Mouse (Mus musculus) liver, embryonic 15.5 days (tissue): ENCODE results near the gene Timp4. TPM values are rescaled to one million over a fixed set of nuclear protein-coding genes. Genes with fewer than 3 reads are reported as not detected.
A peak's percentile ranks its signal among the peaks of the same experiment; 100 is the strongest.

Experiments
- ATAC-seq: fragments of 200-750 bp; cut with Nextera tagmentation; 2 replicates; pipeline ENCODE4 v1.8.0; 2017; ENCODE audit warnings: moderate number of reproducible peaks, mild to moderate bottlenecking, moderate library complexity; ENCODE audit not compliant: insufficient read depth
- H3K27ac ChIP-seq: fragments of 300-500 bp; sonication (generic); replicated peaks from 2 replicates; pipeline ENCODE4 v1.5.1; 2015; ENCODE audit warnings: mild to moderate bottlenecking, inconsistent platforms
- H3K27me3 ChIP-seq: fragments of 300-500 bp; sonication (generic); 2 replicates; pipeline ENCODE4 v1.6.1; 2015; ENCODE audit warnings: mild to moderate bottlenecking, inconsistent platforms
- H3K36me3 ChIP-seq: fragments of 300-500 bp; sonication (generic); replicated peaks from 2 replicates; pipeline ENCODE4 v1.6.1; 2015; ENCODE audit warnings: moderate library complexity, mild to moderate bottlenecking, inconsistent platforms
- H3K4me1 ChIP-seq: fragments of 300-500 bp; sonication (generic); replicated peaks from 2 replicates; pipeline ENCODE4 v1.6.1; 2015; ENCODE audit warnings: inconsistent platforms
- H3K4me2 ChIP-seq: fragments of 300-500 bp; sonication (generic); 2 replicates; pipeline ENCODE4 v1.6.1; 2015; ENCODE audit warnings: moderate library complexity, mild to moderate bottlenecking, inconsistent platforms
- H3K4me3 ChIP-seq: fragments of 300-500 bp; sonication (generic); replicated peaks from 2 replicates; pipeline ENCODE4 v1.5.1; 2015; ENCODE audit warnings: mild to moderate bottlenecking, inconsistent platforms
- H3K9ac ChIP-seq: fragments of 300-500 bp; sonication (generic); 2 replicates; pipeline ENCODE4 v1.6.1; 2015; ENCODE audit warnings: moderate library complexity, mild to moderate bottlenecking, inconsistent platforms
- H3K9me3 ChIP-seq: fragments of 300-500 bp; sonication (generic); replicated peaks from 2 replicates; pipeline ENCODE4 v1.6.1; 2016; ENCODE audit warnings: inconsistent platforms
- WGBS: fragments of 180-500 bp; shearing (Covaris S2); methylation state at CpG from one replicate; pipeline ENCODE4 v1.1.7; 2015; ENCODE audit warnings: mixed read lengths; ENCODE audit not compliant: insufficient replicate concordance; 5-methylcytosine and 5-hydroxymethylcytosine counted together
- polyA plus RNA-seq: library from polyadenylated mRNA; unstranded; fragments of >200 nt; fragmentation: Nextera tagmentation; extraction: Ambion mirVana; gene quantifications from 2 replicates; pipeline ENCODE4 v1.2.1, GENCODE M21; 2015

The Timp4 gene
- 0.02 TPM in 1 of 2 replicates, not detected in the other for polyA plus RNA-seq

DNA sequence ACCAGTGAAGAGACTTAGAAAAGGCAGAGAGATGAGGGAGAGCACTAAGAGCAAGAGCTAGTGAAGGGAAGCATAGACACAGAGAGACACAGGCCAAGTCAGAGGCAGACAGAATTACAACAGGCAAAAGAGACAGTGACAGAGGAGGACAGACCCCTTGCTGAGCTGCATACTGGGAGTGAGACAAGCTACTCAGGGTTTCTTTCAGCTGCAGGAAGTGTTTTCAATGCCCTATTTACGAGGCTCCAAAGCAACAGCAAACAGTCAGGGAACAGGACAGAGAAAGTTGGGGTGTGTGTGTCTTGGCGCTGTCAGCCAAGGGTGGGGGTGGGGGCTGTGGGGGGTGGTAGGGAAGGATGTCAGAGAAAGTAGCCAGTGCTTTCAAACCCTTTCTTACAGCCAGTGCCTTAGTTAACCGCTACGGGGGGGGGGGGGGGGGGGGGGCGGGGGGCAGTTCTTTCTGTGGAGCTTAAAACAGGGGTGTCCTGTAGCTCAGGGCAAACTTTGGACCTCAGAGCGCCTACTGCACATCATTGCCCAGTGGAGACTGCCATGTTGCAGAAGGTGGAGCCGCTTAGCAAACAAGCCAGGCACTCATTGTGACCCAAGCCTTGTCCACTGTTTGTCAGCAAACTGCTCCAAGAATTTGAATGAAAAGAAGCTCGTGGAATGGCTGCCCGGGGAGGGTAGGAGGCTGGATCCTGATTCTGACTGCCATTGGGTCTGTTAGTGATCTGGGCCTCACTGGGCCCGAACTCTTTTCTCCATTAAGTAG lies at the start of gene Timp4:
Timp4 (minus strand) TSS at position 107 of the 775 bp plus-strand sequence.
- WGBS: 40% methylated on average over 7 of the region's 10 CpGs
- H3K9ac ChIP-seq: no peak within 1 kb of the TSS
- H3K27me3 ChIP-seq: no peaks in the 10 kb centered on the region; the same call in 1 of the 2 replicates
- H3K9me3 ChIP-seq: no peaks in the 10 kb centered on the region
- H3K4me3 ChIP-seq: no peak within 1 kb of the TSS
- no peak within 1 kb of the TSS for H3K27ac ChIP-seq
- no peaks in the 10 kb centered on the region for H3K36me3 ChIP-seq
- peaks cover 5% of the 10 kb centered on the region; the same call in 1 of the 2 replicates for H3K4me1 ChIP-seq
- H3K4me2 ChIP-seq: peak within 1 kb of the TSS; percentile 25
- no peak for ATAC-seq

GRCm38 (mm10) chr6:115293877-115294276 lies 41.9 kb upstream of the Timp4 start:
- no peaks in the 10 kb centered on the region for H3K4me1 ChIP-seq
- ATAC-seq: no peak
- no peaks in the 10 kb centered on the region for H3K27me3 ChIP-seq
- no peaks in the 10 kb centered on the region for H3K9me3 ChIP-seq
- WGBS: 67% methylated on average over 2 of the region's 2 CpGs
- H3K4me2 ChIP-seq: no peak overlapping the region
- no peak overlapping the region for H3K27ac ChIP-seq
- H3K4me3 ChIP-seq: no peak overlapping the region
- no peaks in the 10 kb centered on the region for H3K36me3 ChIP-seq
- H3K9ac ChIP-seq: no peak overlapping the region

- Histone ChIP-seq H3K27me3 (no peaks in the 10 kb centered on the region), H3K36me3 (no peaks in the 10 kb centered on the region), H3K9ac (no peak overlapping the region), H3K27ac (no peak overlapping the region), H3K4me3 (no peak overlapping the region), H3K4me2 (no peak overlapping the region), H3K9me3 (no peaks in the 10 kb centered on the region), H3K4me1 (no peaks in the 10 kb centered on the region)
- no peak for ATAC-seq
- 53% methylated on average over 6 of the region's 6 CpGs for WGBS
These were observed 40.6 kb upstream of the Timp4 start for GRCm38 (mm10) chr6:115292621-115293020.

- Histone ChIP-seq H3K9ac (no peak overlapping the region), H3K4me1 (no peaks in the 10 kb centered on the region), H3K27ac (no peak overlapping the region), H3K36me3 (no peaks in the 10 kb centered on the region), H3K4me3 (no peak overlapping the region), H3K9me3 (no peaks in the 10 kb centered on the region), H3K27me3 (no peaks in the 10 kb centered on the region), H3K4me2 (no peak overlapping the region)
- ATAC-seq: no peak
- WGBS: 71% methylated on average over 6 of the region's 6 CpGs
These were observed 39.8 kb upstream of the Timp4 start for GRCm38 (mm10) chr6:115291823-115292222.

DNA sequence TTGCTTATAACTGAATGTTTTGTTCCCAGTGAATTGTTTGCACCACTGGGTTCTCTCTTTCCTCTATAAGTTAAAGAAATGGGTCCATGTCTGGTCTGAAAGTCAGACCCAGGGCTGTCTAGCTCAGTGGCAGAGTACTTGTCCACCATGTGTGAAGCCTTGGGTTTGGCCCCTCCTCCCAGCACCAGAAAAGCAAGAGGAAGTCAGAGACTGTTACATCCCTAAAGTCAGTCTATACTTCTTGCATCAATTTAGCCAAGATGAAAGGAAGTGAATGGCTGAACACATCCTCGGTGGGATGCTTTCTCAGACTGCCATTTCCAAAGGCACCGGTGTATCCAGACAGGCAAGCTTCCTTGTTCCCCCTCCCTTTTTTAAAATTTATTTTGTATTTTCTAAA lies 39.1 kb upstream of the Timp4 start:
- Histone ChIP-seq H3K27me3 (no peaks in the 10 kb centered on the region), H3K9me3 (no peaks in the 10 kb centered on the region), H3K4me2 (no peak overlapping the region), H3K4me1 (no peaks in the 10 kb centered on the region), H3K4me3 (no peak overlapping the region), H3K9ac (no peak overlapping the region), H3K36me3 (no peaks in the 10 kb centered on the region), H3K27ac (no peak overlapping the region)
- 59% methylated on average over 2 of the region's 2 CpGs for WGBS
- no peak for ATAC-seq

GRCm38 (mm10) chr6:115290561-115290960 lies 38.6 kb upstream of the Timp4 start:
- Histone ChIP-seq H3K36me3 (no peaks in the 10 kb centered on the region), H3K9me3 (no peaks in the 10 kb centered on the region), H3K4me2 (no peak overlapping the region), H3K27me3 (no peaks in the 10 kb centered on the region), H3K9ac (no peak overlapping the region), H3K4me3 (no peak overlapping the region), H3K4me1 (no peaks in the 10 kb centered on the region), H3K27ac (no peak overlapping the region)
- WGBS: 46% methylated on average over 5 of the region's 5 CpGs
- ATAC-seq: no peak

- H3K27me3 ChIP-seq: no peaks in the 10 kb centered on the region
- H3K27ac ChIP-seq: no peak overlapping the region
- WGBS: 65% methylated on average over 3 of the region's 3 CpGs
- no peak overlapping the region for H3K4me2 ChIP-seq
- H3K4me1 ChIP-seq: no peaks in the 10 kb centered on the region
- no peaks in the 10 kb centered on the region for H3K36me3 ChIP-seq
- no peak for ATAC-seq
- no peak overlapping the region for H3K4me3 ChIP-seq
- no peak overlapping the region for H3K9ac ChIP-seq
- H3K9me3 ChIP-seq: no peaks in the 10 kb centered on the region
These were observed 36.2 kb upstream of the Timp4 start for GRCm38 (mm10) chr6:115288223-115288622.

DNA sequence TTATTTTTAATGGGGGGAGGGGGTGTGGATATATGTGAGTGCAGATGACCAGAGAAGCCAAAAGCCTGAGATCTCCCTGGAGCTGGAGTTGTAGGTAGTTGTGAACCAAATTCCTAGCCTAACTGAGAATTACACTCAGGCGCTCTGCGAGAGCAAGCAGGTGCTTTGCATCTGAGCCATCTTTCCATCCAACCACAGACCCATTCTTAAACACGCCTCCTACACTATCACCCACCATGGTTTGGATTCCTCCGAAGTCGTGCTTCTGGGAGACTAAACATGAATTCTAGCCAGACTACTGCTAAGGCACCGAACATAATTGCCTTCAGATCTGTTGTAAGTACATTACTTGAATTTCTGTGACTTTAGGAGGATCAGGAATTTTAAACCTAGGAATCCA lies 34.4 kb upstream of the Timp4 start:
- ATAC-seq: no peak
- Histone ChIP-seq H3K9ac (no peak overlapping the region), H3K4me1 (no peaks in the 10 kb centered on the region), H3K4me3 (no peak overlapping the region), H3K4me2 (no peak overlapping the region), H3K27ac (no peak overlapping the region), H3K9me3 (no peaks in the 10 kb centered on the region), H3K27me3 (no peaks in the 10 kb centered on the region), H3K36me3 (no peaks in the 10 kb centered on the region)
- 65% methylated on average over 6 of the region's 6 CpGs for WGBS

DNA sequence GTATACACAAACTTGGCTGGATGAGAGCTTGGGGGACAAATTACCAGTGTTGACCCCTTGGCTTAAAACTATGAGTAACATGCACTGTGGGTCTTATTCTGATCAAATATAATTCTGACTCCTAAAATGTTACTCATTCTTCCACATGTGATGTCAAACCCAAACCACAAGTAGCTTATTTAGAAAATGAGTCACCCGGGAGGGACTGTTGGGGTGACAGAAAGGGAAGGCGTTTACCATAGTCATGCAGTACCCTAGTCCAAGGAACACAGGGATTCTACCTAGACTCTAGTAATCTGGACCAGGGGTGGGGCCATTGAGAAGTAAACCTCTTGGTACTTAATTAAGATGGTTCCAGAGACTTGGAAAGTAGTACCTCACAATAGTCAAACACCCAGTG lies 32.1 kb upstream of the Timp4 start:
- Histone ChIP-seq H3K9ac (no peak overlapping the region), H3K4me3 (no peak overlapping the region), H3K27ac (no peak overlapping the region), H3K9me3 (no peaks in the 10 kb centered on the region), H3K36me3 (no peaks in the 10 kb centered on the region), H3K27me3 (no peaks in the 10 kb centered on the region), H3K4me1 (no peaks in the 10 kb centered on the region), H3K4me2 (no peak overlapping the region)
- no peak for ATAC-seq
- 55% methylated on average over 2 of the region's 2 CpGs for WGBS

DNA sequence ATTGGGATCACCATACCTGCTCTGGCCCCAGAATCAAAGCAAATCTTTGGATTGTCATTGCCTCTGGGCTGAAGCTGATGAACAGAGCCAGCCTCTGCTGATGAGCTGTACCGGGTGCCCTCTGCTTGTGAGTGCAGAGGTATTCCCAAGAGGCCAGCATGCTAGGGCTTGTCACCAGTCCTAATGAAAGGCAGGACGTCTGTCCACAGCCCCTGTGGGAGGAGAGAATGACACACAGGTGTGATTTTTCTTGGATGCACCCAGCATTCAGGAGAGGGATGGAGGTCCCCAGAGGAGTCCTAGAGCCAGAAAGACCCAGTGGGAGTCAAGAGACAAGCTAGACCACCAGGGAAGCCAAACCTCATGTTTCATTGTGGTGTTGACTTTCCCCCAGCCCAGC lies 27.6 kb upstream of the Timp4 start:
- 56% methylated on average over 2 of the region's 2 CpGs for WGBS
- Histone ChIP-seq H3K9ac (no peak overlapping the region), H3K27ac (no peak overlapping the region), H3K4me3 (no peak overlapping the region), H3K36me3 (no peaks in the 10 kb centered on the region), H3K27me3 (no peaks in the 10 kb centered on the region), H3K4me2 (no peak overlapping the region), H3K4me1 (no peaks in the 10 kb centered on the region), H3K9me3 (no peaks in the 10 kb centered on the region)
- ATAC-seq: no peak

DNA sequence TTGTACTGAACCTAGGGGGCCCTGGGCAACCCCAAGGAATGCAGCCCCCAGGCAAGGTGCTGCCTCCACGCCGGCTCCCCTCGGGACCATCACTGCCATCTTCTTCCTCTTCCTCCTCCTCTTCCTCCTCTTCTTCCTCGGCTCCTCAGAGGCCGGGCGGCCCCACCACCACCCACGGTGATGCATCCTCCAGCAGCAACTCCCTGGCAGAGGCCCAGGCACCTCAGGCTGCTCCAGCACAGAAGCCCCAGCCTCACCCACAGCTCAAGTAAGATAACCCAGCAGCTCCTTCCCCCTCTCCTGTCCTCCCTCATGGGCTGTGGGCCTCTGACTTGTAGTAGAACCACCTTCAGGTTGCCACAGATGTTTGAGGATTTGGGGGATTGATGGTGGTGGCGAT lies 26.1 kb upstream of the Timp4 start:
- Histone ChIP-seq H3K4me1 (no peaks in the 10 kb centered on the region), H3K27ac (no peak overlapping the region), H3K9me3 (no peaks in the 10 kb centered on the region), H3K4me3 (no peak overlapping the region), H3K27me3 (no peaks in the 10 kb centered on the region), H3K9ac (no peak overlapping the region), H3K36me3 (no peaks in the 10 kb centered on the region), H3K4me2 (no peak overlapping the region)
- no peak for ATAC-seq
- 56% methylated on average over 8 of the region's 8 CpGs for WGBS
